Mouse (Mus musculus) stomach, embryonic 14.5 days (tissue): ENCODE data around the gene Dpm1. TPM values are rescaled to one million over a fixed set of nuclear protein-coding genes. Genes with fewer than 3 reads are reported as not detected.

ENCODE experiments used
- ATAC-seq: fragments of 200-750 bp; cut with Nextera tagmentation; 2 replicates; pipeline ENCODE4 v1.8.0; 2017; ENCODE audit warnings: low read depth, moderate TSS enrichment; ENCODE audit not compliant: insufficient number of reproducible peaks, insufficient read depth, low FRiP score
- H3K27ac ChIP-seq: fragments of 300-500 bp; sonication (generic); 2 replicates; pipeline ENCODE4 v1.5.1; 2014; ENCODE audit warnings: mild to moderate bottlenecking, low read length, moderate library complexity, mixed read lengths
- H3K27me3 ChIP-seq: fragments of 300-500 bp; sonication (generic); 2 replicates; pipeline ENCODE4 v1.6.1; 2014; ENCODE audit warnings: low read length, control low read depth, mixed read lengths; ENCODE audit not compliant: control insufficient read depth, insufficient read depth
- H3K36me3 ChIP-seq: fragments of 300-500 bp; sonication (generic); 2 replicates; pipeline ENCODE4 v1.6.1; 2014; ENCODE audit warnings: mild to moderate bottlenecking, control low read depth, low read length, moderate library complexity, mixed read lengths; ENCODE audit not compliant: control insufficient read depth, insufficient read depth
- H3K4me1 ChIP-seq: fragments of 300-500 bp; sonication (generic); 2 replicates; pipeline ENCODE4 v1.6.1; 2014; ENCODE audit warnings: low read length, control low read depth, mixed read lengths; ENCODE audit not compliant: control insufficient read depth, insufficient read depth
- H3K4me2 ChIP-seq: fragments of 300-500 bp; sonication (generic); replicated peaks from 2 replicates; pipeline ENCODE4 v1.6.1; 2014; ENCODE audit warnings: low read depth, low read length, control low read depth
- H3K4me3 ChIP-seq: fragments of 300-500 bp; sonication (generic); 2 replicates; pipeline ENCODE4 v1.5.1; 2014; ENCODE audit warnings: low read depth, low read length, control low read depth
- H3K9ac ChIP-seq: fragments of 300-500 bp; sonication (generic); replicated peaks from 2 replicates; pipeline ENCODE4 v1.6.1; 2014; ENCODE audit warnings: low read depth, mild to moderate bottlenecking, control low read depth, low read length, moderate library complexity, mixed read lengths
- H3K9me3 ChIP-seq: fragments of 300-500 bp; sonication (generic); 2 replicates; pipeline ENCODE4 v1.6.1; 2016; ENCODE audit warnings: low read depth, low read length, control low read depth; ENCODE audit not compliant: control insufficient read depth
- WGBS: fragments of 180-500 bp; shearing (Covaris S2); extraction: QIAGEN DNeasy Blood & Tissue Kit; methylation state at CpG from one replicate; pipeline ENCODE4 v1.1.7; 2014; 5-methylcytosine and 5-hydroxymethylcytosine counted together
- polyA plus RNA-seq: library from polyadenylated mRNA; unstranded; fragments of >200 nt; fragmentation: Nextera tagmentation; extraction: Ambion mirVana; gene quantifications from 2 replicates; pipeline ENCODE4 v1.2.1, GENCODE M21; 2014

Dpm1 gene
- 82.3 and 102 TPM in 2 replicates for polyA plus RNA-seq

DNA sequence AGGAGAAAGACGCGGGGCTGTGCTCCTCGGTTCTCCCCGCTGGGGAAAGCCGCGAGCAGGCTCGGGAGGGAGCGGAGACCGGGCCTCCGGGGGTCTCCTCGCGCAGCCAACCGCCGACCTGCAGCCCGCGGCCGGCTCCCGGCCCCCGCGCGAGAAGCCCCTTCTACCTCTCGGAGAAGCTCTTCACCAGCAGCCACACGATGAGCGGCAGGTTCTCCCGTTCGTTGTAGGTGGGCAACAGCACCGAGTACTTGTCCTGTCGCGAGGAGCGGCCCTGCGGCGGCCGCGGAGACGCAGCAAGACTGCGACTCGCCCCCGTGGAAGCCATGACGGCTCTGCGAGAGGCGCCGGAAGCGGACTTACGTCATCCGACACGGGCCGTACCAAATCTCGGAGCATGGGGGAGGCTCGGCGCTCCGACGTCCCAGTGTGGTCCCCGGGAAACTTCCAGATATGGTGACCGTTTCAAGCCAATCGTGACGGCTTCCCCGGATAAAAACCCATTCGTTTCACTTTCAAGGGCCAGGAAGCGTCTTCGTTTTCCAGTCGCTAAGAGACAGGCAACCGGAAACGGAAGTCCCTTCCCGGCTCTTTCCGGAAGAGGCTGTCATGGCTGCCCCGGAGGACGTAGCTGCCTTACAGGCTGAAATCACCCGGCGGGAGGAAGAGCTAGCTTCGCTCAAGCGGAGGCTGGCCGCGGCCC is at the start of gene Dpm1, which contains the start of the genes Gm20716 and Mocs3:
Dpm1 (minus strand) TSS at position 566 of the 703 bp plus-strand sequence.
Gm20716 (minus strand) TSS at position 339 of the 703 bp plus-strand sequence.
Mocs3 (plus strand) TSS at position 597 of the 703 bp plus-strand sequence.
- Histone ChIP-seq H3K36me3 (peaks cover 15% of the 10 kb centered on the region), H3K27ac (peak within 1 kb of the TSS; percentile 92), H3K9ac (peak within 1 kb of the TSS; percentile 73), H3K9me3 (no peaks in the 10 kb centered on the region), H3K4me2 (peak within 1 kb of the TSS; percentile 99), H3K4me3 (peak within 1 kb of the TSS; percentile 100), H3K4me1 (peaks cover 21% of the 10 kb centered on the region), H3K27me3 (no peaks in the 10 kb centered on the region)
- WGBS, result under 1% methylated on average over 73 of the region's 73 CpGs
- peak; percentile 78 for ATAC-seq

DNA sequence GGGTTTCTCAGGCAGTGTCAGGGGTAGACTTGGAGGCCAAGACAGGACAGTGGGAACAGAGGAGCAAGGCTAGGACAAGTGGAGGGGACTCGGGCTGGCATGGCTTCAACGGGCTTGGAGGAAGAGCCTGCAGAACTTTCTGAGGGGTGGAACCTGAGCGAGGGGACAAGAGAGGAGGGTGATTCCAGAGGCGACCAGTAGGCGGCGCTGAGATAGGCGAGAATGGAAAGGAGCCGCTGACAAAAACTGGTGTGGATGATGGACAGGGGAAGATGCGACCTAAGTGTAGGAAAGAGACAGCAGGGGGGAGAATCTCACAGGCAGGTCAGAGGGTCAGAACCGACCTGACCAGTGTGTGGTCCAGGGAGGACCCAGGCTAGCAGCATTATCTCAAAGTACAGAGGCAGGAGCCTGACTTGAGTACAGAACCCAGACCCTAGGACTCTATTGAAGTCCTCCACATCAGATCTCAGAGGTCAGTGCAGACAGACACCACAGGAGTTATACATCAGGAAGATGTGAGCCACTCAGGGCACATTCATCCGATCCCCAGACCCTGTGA is 44.1 kb upstream of the Dpm1 start:
- no peaks in the 10 kb centered on the region for H3K27me3 ChIP-seq
- H3K9me3 ChIP-seq, result no peaks in the 10 kb centered on the region
- H3K9ac ChIP-seq, result no peak overlapping the region
- no peak overlapping the region for H3K27ac ChIP-seq
- H3K4me2 ChIP-seq, result no peak overlapping the region
- 11% methylated on average over 11 of the region's 11 CpGs for WGBS
- H3K36me3 ChIP-seq, result no peaks in the 10 kb centered on the region
- no peaks in the 10 kb centered on the region for H3K4me1 ChIP-seq
- H3K4me3 ChIP-seq, result no peak overlapping the region
- ATAC-seq, result no peak

DNA sequence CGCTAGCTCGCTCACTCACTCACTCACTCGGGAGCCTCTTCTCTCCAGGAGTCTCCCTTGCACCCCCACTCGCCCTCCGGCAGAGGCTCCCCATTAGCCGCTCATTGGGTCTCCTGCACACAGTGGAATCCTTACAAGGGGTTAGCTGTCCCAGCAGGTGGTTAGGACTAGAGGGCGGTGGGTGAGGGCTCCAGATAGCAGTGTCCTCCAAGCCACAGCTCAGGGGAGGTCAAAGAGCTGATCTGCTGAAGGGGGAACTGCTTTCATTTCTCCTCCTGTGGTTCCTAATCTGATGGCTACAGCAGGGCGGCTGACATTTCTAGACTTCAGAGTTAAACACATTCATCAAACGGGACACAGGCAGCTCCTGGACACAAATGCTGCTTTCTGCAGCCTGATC is 43.0 kb upstream of the Dpm1 start:
- ATAC-seq, result no peak
- WGBS, result 46% methylated on average over 9 of the region's 9 CpGs
- no peak overlapping the region for H3K4me3 ChIP-seq
- H3K27me3 ChIP-seq, result no peaks in the 10 kb centered on the region
- no peaks in the 10 kb centered on the region for H3K9me3 ChIP-seq
- no peak overlapping the region for H3K27ac ChIP-seq
- no peaks in the 10 kb centered on the region for H3K4me1 ChIP-seq
- no peak overlapping the region for H3K9ac ChIP-seq
- H3K4me2 ChIP-seq, result no peak overlapping the region
- H3K36me3 ChIP-seq, result no peaks in the 10 kb centered on the region

DNA sequence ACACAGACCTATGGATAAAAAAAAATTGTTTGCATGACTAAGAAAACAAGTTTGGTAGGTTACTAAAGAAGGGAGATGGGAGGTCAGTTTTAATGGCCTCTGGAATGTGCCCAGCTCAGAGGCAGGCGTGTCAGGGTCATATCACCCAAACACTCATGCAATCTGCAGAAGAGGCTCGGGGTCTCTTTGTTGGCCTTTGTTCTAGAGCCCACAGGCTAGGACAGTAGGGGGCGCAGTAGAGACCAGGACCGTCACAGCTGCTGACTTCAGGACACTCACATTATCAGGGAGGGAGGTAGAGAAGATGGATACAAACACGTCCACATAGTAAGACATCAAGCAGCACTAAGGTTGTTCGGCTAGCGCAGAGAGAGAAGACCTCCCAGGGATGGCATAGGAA is 37.6 kb upstream of the Dpm1 start:
- H3K27me3 ChIP-seq, result no peaks in the 10 kb centered on the region
- no peaks in the 10 kb centered on the region for H3K9me3 ChIP-seq
- no peak for ATAC-seq
- H3K36me3 ChIP-seq, result no peaks in the 10 kb centered on the region
- no peaks in the 10 kb centered on the region for H3K4me1 ChIP-seq
- H3K27ac ChIP-seq, result no peak overlapping the region
- no peak overlapping the region for H3K9ac ChIP-seq
- 24% methylated on average over 7 of the region's 7 CpGs for WGBS
- H3K4me3 ChIP-seq, result no peak overlapping the region
- peak overlapping the region; percentile 20; the same call in 1 of the 2 replicates for H3K4me2 ChIP-seq

DNA sequence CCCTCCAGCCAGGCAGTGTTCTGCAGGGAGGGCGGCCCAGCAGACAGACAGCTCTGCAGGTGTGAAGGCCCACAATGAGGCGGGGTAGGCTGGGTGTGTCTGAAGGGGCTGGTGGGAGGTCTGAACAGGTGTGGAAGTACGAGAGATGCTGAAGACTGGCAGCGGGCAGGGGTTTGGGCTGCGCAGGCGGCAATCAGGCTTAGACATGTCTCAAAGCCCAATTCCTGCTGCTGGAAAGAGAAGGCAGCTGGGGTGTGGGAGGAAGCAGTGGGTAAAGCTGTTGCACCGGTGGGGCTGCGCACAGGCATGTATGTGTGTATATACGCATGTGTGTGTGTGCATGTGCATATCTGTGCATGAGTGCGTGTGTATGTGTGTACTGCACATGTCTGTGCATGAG is 30.5 kb upstream of the Dpm1 start:
- no peak overlapping the region for H3K4me2 ChIP-seq
- no peak overlapping the region for H3K4me3 ChIP-seq
- no peak overlapping the region for H3K9ac ChIP-seq
- WGBS, result 84% methylated on average over 10 of the region's 10 CpGs
- no peaks in the 10 kb centered on the region for H3K9me3 ChIP-seq
- ATAC-seq, result no peak
- no peaks in the 10 kb centered on the region for H3K27me3 ChIP-seq
- no peaks in the 10 kb centered on the region for H3K4me1 ChIP-seq
- no peaks in the 10 kb centered on the region for H3K36me3 ChIP-seq
- no peak overlapping the region for H3K27ac ChIP-seq

DNA sequence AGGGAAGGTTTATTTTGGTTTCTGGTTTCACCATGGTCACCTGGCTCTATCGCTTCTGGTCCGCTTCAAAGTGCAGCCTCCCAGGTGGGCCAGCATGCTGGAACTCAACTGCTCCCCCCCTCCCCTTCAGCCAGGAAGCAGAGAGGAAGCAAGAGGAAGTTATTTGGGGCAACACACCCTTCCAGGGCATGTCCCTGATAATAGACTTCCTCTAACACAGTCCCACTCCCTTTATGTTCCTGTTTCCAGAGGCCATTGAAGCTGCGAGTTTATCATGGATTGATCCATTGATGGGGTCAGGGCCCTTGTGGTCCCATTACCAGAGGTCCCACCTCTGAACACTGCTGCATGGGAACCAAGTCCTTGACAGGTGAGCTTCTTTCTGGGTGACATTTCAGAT is 29.7 kb upstream of the Dpm1 start:
- H3K9me3 ChIP-seq, result no peaks in the 10 kb centered on the region
- no peaks in the 10 kb centered on the region for H3K4me1 ChIP-seq
- no peak for ATAC-seq
- 68% methylated on average over 3 of the region's 3 CpGs for WGBS
- H3K36me3 ChIP-seq, result no peaks in the 10 kb centered on the region
- H3K4me2 ChIP-seq, result no peak overlapping the region
- no peak overlapping the region for H3K4me3 ChIP-seq
- H3K9ac ChIP-seq, result no peak overlapping the region
- no peak overlapping the region for H3K27ac ChIP-seq
- no peaks in the 10 kb centered on the region for H3K27me3 ChIP-seq

DNA sequence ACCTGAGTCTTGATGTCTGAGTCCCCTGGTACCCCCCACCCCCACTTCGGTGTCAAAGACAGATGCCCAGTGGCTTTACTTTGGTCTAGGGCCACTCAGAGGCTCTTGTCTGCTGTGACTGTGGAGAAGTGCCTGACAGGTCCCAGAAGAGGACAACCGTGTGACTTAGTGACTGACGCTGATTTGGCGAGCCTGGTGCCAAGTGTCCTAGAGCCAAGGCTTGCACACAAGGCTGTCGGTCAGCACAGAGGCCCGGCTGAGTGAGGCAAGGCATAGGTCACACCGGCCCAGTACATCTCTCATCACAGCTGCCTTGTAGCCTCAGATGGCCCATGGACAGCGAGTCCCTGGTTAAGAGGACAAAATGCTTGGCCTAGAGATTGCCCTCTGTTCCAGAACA is 28.7 kb upstream of the Dpm1 start:
- Histone ChIP-seq H3K27ac (no peak overlapping the region), H3K9me3 (no peaks in the 10 kb centered on the region), H3K4me2 (no peak overlapping the region), H3K4me1 (no peaks in the 10 kb centered on the region), H3K27me3 (no peaks in the 10 kb centered on the region), H3K9ac (no peak overlapping the region), H3K36me3 (no peaks in the 10 kb centered on the region), H3K4me3 (no peak overlapping the region)
- 86% methylated on average over 8 of the region's 8 CpGs for WGBS
- ATAC-seq, result no peak

DNA sequence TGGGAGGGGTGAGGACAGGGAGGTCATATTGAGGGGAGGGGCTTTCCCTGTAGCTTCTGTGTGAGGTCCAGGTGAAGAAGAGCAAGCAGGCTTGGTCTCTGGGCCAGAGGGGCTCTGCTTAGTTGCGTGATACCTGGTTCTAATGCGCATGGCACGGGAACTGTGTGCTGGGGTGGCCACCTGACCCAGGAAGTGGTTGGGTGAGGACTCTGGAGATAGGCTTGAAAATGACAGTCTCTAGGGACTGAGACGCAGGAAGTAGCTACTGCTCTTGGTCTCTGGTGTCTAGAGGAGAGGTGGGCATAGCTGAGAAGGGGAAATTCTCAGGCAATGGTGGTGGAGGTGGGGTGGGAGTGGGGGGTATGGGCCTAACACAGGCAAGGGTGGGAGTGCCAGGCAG is 26.8 kb upstream of the Dpm1 start:
- H3K9me3 ChIP-seq, result no peaks in the 10 kb centered on the region
- no peak overlapping the region for H3K27ac ChIP-seq
- H3K4me1 ChIP-seq, result no peaks in the 10 kb centered on the region
- H3K36me3 ChIP-seq, result no peaks in the 10 kb centered on the region
- H3K27me3 ChIP-seq, result no peaks in the 10 kb centered on the region
- no peak overlapping the region for H3K4me3 ChIP-seq
- H3K4me2 ChIP-seq, result no peak overlapping the region
- ATAC-seq, result no peak
- WGBS, result 87% methylated on average over 4 of the region's 4 CpGs
- H3K9ac ChIP-seq, result no peak overlapping the region
